Mouse (Mus musculus) fibroblast of lung, adult 2 months (primary cell): Measurements from ENCODE around the gene Gmcl1.

ENCODE experiments used
- DNase-seq: peaks from one replicate; pipeline ENCODE4 v3.0.0-alpha.2; 2011; ENCODE audit warnings: low read depth

Gene Gmcl1

GRCm38 (mm10) chr6:86733183-86733876 is at the start of gene Gmcl1:
Gmcl1 (minus strand) TSS chr6:86733383.
- peak; percentile 89 for DNase-seq

GRCm38 (mm10) chr6:86782342-86782741 is 49.2 kb upstream of the Gmcl1 start:
- no peak for DNase-seq

GRCm38 (mm10) chr6:86781361-86781957 is 48.3 kb upstream of the Gmcl1 start:
- no peak for DNase-seq

- DNase-seq, result no peak
These were observed 45.9 kb upstream of the Gmcl1 start for GRCm38 (mm10) chr6:86778910-86779594.

GRCm38 (mm10) chr6:86777181-86777580 is 44.0 kb upstream of the Gmcl1 start:
- peak; percentile 67 for DNase-seq

- no peak for DNase-seq
These were observed 43.5 kb upstream of the Gmcl1 start for GRCm38 (mm10) chr6:86776706-86777071.

- no peak for DNase-seq
These were observed 43.0 kb upstream of the Gmcl1 start for GRCm38 (mm10) chr6:86776001-86776705.

GRCm38 (mm10) chr6:86774937-86775336 is 41.8 kb upstream of the Gmcl1 start:
- DNase-seq, result no peak

GRCm38 (mm10) chr6:86773830-86774229 is 40.6 kb upstream of the Gmcl1 start:
- DNase-seq, result no peak

GRCm38 (mm10) chr6:86772631-86773030 is 39.4 kb upstream of the Gmcl1 start:
- DNase-seq, result peak; percentile 53

- DNase-seq, result no peak
These were observed 35.8 kb upstream of the Gmcl1 start for GRCm38 (mm10) chr6:86768938-86769337.

GRCm38 (mm10) chr6:86768186-86768776 is 35.1 kb upstream of the Gmcl1 start:
- DNase-seq, result peak; percentile 66

- no peak for DNase-seq
These were observed 34.3 kb upstream of the Gmcl1 start for GRCm38 (mm10) chr6:86767465-86767864.

GRCm38 (mm10) chr6:86765637-86766059 is 32.5 kb upstream of the Gmcl1 start:
- no peak for DNase-seq

- no peak for DNase-seq
These were observed 21.1 kb upstream of the Gmcl1 start for GRCm38 (mm10) chr6:86754105-86754863.

- no peak for DNase-seq
These were observed 19.8 kb upstream of the Gmcl1 start for GRCm38 (mm10) chr6:86752843-86753485.

- no peak for DNase-seq
These were observed 17.8 kb upstream of the Gmcl1 start for GRCm38 (mm10) chr6:86750961-86751360.

GRCm38 (mm10) chr6:86749817-86750216 is 16.6 kb upstream of the Gmcl1 start:
- DNase-seq, result no peak

GRCm38 (mm10) chr6:86747171-86747570 is 14.0 kb upstream of the Gmcl1 start:
- no peak for DNase-seq

GRCm38 (mm10) chr6:86740652-86741051 is 7.5 kb upstream of the Gmcl1 start:
- no peak for DNase-seq

- no peak for DNase-seq
These were observed 3.6 kb upstream of the Gmcl1 start for GRCm38 (mm10) chr6:86736830-86737229.
